Mouse (Mus musculus): Measurements from ENCODE around the gene Lingo1.

DNA sequence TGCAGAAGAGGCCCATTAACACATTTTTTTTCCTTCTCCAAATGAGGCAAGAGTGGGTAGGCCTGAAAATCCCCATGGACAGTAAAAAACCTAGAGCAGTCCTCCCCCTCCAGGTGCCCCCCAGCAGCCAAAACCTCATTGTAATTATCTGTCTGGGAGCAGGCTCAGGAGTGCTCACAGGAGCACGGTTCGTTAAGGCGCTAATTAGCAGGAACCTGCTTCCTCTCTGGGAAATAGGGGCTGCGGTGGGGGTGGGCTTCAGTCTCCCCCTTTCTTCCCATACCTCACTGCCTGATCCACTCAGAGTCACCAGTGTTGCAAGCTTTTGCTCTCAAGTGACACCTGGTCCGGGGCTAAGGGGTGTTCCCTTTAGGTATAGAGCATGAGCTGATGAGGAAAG, 41.1 kb downstream of the Lingo1 start:
- TF ChIP-seq CTCF (conservative IDR thresholded peaks at IDR 0.05; ENCODE audit: low read length) (no peak), POU5F1 (IDR thresholded peaks at IDR 0.05; ENCODE audit: borderline replicate concordance, low read length) (no peak), NANOG (IDR thresholded peaks at IDR 0.05; ENCODE audit: borderline replicate concordance, low read length) (no peak)

Measured in E14TG2a.4 (cell line).